Mouse (Mus musculus): ENCODE results near the gene Dvl1.

DNA sequence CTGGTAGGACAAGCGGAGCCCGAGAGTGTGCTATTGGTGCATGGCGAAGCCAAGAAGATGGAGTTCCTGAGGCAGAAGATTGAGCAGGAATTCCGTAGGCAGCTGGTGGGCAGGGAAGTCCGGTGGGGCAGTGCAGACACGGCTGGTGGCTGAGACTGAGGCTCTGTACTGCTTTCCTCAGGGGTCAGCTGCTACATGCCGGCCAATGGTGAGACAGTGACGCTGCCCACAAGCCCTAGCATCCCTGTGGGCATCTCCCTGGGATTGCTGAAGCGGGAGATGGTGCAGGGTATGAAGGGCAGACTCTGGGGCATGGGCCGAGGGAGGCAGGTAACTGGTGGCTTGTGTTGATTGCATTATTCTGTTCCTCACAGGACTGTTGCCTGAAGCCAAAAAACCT lies 40.5 kb downstream of the Dvl1 start:
- TF ChIP-seq POLR2A (IDR thresholded peaks at IDR 0.05; ENCODE audit: low read depth, low read length) (no peak), CTCF (IDR thresholded peaks at IDR 0.05; ENCODE audit: borderline replicate concordance, insufficient read depth, low read length) (no peak)
